Mouse (Mus musculus): ENCODE results near the gene Pop7.

DNA sequence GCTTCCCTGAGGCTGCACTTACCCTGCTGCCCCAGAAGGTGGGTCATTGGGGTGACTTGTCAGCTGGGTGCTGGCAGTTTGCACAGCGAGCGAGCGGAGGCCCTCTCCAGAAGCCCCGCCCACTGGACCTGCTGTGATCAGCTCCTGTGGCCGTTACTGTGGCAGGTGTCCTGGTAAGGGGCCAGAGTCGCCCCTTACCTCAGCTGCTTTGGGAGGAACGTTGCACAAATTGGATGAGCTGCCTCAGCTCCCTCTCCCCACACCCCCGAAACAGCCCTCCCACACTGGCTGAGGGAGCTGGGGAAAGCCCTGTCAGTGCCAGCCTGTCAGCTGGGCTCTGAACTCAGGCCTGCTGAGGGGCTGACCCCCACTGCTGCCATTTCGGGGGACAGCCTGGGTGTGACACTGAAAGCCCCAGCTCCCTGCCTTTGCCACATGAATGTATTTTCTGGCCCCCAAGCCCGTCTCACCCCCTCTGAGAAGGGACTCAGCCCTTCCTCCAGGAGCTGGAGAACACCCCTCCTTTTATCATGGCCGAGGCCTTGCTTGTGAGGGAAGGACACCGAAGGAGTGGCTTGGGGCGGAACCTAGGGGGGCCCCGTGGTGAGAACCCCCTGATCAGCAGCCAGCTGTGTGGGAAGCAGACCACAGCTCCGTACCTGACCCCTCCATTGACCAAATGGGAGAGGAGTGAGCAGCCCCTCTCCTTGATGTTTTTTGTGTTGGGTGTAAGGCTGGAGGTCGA is 24.0 kb upstream of the Pop7 start:
- TF ChIP-seq TAL1 (IDR thresholded peaks at IDR 0.05; ENCODE audit: low read length) (no peak), GATA1 (IDR thresholded peaks at IDR 0.05; ENCODE audit: low read length) (no peak)
